Mouse (Mus musculus) urinary bladder, postnatal 4 days (tissue): ENCODE results near the gene Rbm7.
A peak's percentile ranks its signal among the peaks of the same experiment; 100 is the strongest.
"Not testable (repeated sequence)": the region's sequence is repeated elsewhere in the genome, so short reads cannot be mapped to it uniquely, and the experiment has no call there.

Source experiments
- DNase-seq, 2 experiments: peaks; one replicate each; pipeline ENCODE4 v3.0.0; 2021 to 2022; ENCODE audit warnings: low spot score in 2 of 2

The Rbm7 gene

DNA sequence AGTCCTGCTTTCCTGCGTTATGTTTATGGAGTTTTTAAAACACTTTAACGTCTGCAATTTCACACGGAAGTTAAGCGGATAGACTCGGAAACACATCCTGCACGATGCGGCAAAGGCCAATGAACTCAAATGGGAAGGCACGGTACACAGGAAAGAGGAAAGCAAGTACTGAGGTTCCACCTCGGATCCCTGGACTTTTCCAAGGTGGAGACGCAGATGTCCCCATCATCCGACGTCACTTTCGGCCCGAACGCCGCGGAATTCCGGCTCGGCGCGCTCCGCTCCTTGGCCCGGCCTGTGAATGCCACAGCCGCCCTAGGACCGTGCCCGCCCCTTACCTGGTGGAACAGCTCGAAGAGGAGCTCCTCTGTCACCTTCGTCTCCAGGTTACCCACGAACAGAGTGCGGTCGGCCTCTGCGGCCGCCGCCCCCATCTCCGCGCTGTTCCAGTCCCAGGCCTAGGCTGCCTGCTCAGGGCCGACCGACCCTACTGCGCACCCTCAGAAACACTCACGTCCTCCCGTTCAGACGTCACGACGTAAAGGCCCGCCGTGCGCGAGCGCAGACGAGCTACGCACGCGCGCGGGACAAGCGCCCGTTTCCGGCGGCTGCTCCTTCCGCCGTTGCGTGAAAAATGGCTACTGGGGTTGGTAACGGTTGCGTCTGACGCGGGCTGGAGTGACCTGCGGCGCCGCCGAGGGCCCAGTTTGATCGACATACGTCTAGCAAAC lies at the start of gene Rbm7, which contains the start of gene Gm5617:
TSS of gene Rbm7 (minus strand) at position 483 of the 731 bp plus-strand sequence.
TSS of gene Gm5617 (plus strand) at position 626 of the 731 bp plus-strand sequence.
- DNase-seq, result peak; percentile 92 to 94

DNA sequence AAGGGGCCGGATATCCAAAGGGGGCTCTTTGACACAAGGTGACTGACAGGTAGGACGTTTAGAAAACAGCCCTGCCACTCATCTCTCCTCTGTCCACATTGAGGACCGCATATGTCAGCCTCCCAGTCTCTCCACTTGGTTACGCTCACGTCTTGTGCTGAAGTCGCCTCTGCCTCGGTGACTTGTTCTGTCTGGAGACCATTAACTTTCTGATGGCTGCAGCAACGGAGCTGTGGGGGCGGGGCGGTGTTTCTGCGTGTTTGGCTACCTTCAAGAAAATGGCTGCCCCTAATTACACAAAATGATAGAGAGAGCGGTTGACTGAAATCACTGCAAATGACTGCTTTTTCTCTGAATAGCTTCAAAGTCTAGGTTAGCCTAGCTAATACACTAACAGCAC lies 43.6 kb upstream of the Rbm7 start:
- DNase-seq, result no peak

GRCm38 (mm10) chr9:48538044-48538645 lies 43.0 kb upstream of the Rbm7 start:
- DNase-seq, result no peak

DNA sequence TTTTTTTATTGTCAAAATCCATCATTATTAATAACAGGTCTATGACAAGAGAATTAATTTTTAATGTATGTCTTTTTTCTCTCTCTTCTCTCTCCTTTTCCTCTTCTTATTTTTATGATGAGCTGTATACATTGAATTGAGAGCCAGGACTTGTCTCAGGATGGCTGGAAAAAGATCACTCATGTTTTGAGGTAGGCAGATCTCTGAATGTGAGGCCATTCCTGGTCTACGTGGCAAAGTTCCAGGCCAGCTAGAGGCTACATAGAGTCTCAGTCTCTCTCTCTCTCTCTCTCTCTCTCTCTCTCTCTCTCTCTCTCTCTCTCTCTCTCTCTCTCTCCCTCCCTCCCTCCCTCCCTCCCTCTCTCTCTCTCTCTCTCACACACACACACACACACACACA lies 42.5 kb upstream of the Rbm7 start:
- not testable (repeated sequence) for DNase-seq

DNA sequence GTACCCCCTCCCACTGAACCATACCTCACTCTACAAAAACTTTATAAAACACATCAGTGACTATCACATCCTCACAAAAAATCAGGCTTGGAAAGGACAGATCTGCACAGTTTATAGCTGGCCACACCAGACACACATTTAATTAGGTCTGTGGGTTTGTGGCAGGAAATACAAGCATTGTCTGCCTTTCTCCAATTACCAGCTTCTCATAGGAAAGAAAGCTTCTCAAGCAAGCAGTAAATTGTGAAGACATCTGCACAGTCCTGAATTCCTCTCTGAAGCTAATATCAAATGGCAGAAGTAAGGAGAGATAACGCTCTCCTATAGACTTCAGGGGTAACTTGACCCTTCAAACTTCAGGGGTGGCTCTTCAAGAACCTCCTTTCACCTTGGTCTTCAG lies 41.3 kb upstream of the Rbm7 start:
- no peak for DNase-seq

- DNase-seq, result no peak
These were observed 37.6 kb upstream of the Rbm7 start for GRCm38 (mm10) chr9:48532730-48533129.

DNA sequence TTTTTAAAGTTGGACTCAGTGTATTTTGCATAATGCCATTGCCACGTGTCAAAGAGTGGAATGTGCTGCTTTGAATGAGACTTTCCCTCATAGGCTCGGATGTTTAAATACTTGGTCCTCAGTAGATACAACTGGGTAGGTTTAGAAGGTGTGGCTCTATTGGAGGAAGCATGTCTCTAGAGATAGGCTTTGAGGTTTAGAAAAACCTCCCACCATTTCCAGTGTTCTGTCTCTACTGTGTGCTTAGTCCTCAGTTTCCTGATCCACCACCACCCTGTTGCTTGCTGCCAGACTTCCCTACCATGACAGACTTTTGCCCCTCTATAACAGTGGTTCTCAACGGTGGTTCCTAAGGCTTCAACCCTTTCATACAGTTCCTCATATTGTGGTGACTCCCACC lies 37.1 kb upstream of the Rbm7 start:
- DNase-seq, result no peak

- no peak for DNase-seq
These were observed 36.2 kb upstream of the Rbm7 start for GRCm38 (mm10) chr9:48531294-48531693.

DNA sequence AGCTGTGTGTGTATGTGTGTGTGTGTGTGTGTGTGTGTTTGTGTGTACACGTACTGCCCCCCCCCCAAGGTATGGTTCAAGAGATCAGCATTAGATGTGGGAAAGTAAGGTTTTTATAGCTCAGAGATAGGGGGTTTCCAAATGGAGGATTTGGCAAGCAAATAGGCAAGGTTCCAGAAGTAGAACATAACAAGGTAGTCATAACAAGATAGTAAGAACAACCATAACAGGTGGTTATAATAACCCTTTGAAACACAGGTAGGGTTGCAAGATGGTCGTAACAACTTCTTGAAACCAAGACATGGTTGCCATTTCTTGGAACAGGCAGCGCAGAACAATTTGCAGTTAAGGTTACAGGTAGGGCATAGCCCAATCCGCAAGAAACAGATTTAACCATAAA lies 31.4 kb upstream of the Rbm7 start:
- DNase-seq, result no peak

DNA sequence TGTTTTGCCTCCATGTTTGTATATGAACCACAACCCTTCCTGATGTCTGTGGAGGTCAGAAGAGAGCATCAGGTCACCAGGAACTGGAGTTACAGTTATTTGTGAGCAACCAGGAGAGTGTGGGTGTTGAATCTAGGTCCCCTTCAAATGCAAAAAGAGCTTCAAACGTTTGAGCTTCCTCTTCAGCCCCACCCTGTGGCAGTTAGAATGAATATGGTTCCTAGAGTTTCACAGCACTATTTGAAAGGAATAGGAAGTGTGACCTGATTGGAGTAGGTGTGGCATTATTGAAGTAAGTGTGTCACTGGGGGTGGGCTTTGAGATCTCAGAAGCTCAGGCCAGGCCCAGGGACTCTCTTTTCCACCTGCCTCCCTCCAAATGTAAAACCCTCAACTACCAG lies 30.5 kb upstream of the Rbm7 start:
- DNase-seq, result no peak

- not testable (repeated sequence) for DNase-seq
These were observed 25.3 kb upstream of the Rbm7 start for GRCm38 (mm10) chr9:48520405-48520804.

DNA sequence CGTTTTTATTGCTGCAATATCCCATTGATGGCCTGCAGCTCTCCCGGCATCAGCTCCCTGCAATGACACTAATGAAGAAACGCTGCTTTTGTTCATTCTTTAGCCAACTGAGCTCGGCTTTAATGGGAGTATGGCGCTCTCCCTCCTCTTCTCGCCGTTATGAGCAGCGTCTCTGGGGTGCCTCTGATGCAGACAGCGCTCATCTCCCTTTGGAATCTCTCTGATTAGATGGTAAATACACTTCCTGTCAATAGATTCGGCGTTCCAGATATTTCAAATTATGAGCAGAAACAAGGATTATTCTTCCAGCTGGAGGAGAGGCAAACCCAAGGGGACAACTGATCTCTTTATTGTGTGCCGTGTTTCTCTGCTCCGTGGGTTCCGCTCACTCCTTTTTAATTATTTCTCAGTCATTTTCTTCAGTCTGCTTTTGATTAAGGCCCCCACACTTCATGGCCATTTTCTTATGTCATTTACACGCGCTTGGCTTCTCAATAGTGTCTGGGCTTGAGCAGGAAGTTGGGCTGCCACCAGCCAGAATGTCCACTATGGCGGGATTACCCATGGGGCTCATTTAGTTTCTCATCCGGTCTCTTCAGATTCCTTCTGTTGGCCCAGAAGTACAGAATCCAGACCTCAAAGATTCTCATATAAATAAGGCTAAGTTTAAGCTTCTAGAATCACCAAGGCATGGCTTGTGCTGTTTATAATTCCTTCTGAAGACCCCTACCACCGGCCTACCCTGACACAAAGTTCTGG lies 22.5 kb upstream of the Rbm7 start:
- no peak for DNase-seq

GRCm38 (mm10) chr9:48516615-48517371 lies 21.7 kb upstream of the Rbm7 start:
- no peak for DNase-seq

- no peak for DNase-seq
These were observed 20.2 kb upstream of the Rbm7 start for GRCm38 (mm10) chr9:48515332-48515731.

- no peak for DNase-seq
These were observed 15.0 kb upstream of the Rbm7 start for GRCm38 (mm10) chr9:48510134-48510533.

- DNase-seq, result no peak
These were observed 9.8 kb upstream of the Rbm7 start for GRCm38 (mm10) chr9:48504741-48505365.

- no peak for DNase-seq
These were observed 7.9 kb upstream of the Rbm7 start for GRCm38 (mm10) chr9:48503001-48503400.

DNA sequence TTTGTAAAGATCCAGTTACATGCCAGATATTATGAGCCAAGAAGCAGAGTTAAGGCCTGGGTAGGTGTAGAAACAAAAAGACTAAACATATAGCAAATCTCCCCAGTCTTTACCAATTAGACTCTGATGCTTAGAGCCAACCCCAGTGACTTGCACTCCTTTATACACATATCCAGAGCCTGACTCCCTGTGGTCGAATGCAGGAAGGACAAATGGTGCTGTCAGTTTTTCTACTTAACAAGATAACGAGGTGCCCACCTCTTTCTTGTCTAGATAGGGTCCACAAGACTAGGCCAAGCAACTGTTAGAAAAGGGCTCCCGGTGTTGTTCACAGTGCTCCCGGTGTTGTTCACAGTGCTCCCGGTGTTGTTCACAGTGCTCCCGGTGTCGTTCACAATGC lies 6.1 kb upstream of the Rbm7 start:
- DNase-seq, result no peak

GRCm38 (mm10) chr9:48495548-48495932 lies 441 bp upstream of the Rbm7 start:
- no peak for DNase-seq

GRCm38 (mm10) chr9:48481214-48482134 lies 13.6 kb downstream of the Rbm7 start:
- DNase-seq, result no peak
